Mouse (Mus musculus): ENCODE measurements around the gene Arf3. TPM values are rescaled to one million over a fixed set of nuclear protein-coding genes. Genes with fewer than 3 reads are reported as not detected.

Arf3 gene
- total and polyA plus RNA-seq, 3 experiments = 37.4 to 239 (median 140) TPM

DNA sequence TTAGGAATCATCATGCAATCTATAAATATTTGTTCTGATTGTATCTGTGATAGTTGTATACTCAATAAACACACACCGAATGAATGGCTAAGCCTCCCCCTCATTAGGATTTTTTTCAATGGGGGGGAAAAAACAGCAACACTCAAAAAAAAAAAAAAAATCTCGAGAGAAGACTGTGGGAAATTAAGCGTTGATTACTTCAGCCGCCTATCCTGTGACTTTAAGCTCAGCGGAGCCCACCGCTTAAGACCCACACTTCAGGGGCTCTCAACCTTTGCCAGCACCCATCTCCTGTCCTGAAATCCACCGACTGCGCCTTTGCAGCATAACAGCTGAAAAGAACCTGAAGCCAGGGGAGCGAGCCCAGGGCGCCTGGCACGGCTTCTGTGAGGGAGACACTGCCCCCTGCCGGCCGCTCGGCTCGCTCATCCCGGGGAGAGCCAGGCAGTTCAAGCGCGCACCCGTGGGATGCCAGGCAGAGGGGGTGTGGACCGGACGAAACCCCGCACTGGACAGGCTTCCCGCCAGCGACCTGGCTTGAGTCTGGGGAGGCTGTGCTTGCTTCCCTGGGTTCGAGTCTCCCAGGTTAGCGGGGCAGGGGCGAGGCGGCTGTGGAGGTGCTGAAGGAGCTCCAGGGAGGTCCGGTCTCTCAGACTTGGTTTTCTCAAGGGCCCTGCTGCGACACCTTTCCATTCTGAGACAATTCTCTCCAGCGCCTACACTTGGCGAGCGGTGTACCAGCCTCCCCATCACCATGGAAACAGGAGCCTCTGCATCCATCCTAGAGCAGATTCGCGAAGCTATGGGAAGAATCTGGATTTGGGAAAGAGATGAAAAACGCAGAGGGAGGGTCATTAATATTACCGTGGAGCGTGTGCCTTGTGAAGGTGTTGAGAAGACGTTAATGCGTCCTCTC lies 63.6 kb downstream of the Arf3 start:
- Histone ChIP-seq H3K4me3 (ENCODE audit: control insufficient read depth in 1 of 2, insufficient read depth in 1 of 2, low read depth in 2 of 2, low read length in 2 of 2) (peak overlapping the region in 1 of 2 experiments; percentile 34; a peak in 2 of 4 replicates), H3K9ac (ENCODE audit: control insufficient read depth, low read depth, low read length, poor library complexity, severe bottlenecking) (no peak overlapping the region), H3K79me2 (ENCODE audit: control insufficient read depth, insufficient read depth, low read length, poor library complexity) (no peaks in the 10 kb centered on the region), H3K27me3 (ENCODE audit: control insufficient read depth in 1 of 2, insufficient read depth in 2 of 2, low read length in 2 of 2) (peaks cover 8 to 19% of the 10 kb centered on the region in 2 experiments), H3K9me3 (replicated peaks; ENCODE audit: insufficient read depth, low read length) (no peaks in the 10 kb centered on the region), H3K27ac (ENCODE audit: control insufficient read depth, low read depth, low read length) (no peak overlapping the region), H3K36me3 (ENCODE audit: control insufficient read depth in 1 of 2, insufficient read depth in 2 of 2, low read length in 2 of 2) (no peaks in the 10 kb centered on the region), H3K4me1 (ENCODE audit: control insufficient read depth in 1 of 2, insufficient read depth in 2 of 2, low read length in 2 of 2) (no peaks in the 10 kb centered on the region; a peak in 1 of 4 replicates)
- TF ChIP-seq MAX (IDR thresholded peaks at IDR 0.05; ENCODE audit: low read length) (no peak), MYB (IDR thresholded peaks at IDR 0.05; ENCODE audit: low read depth, low read length) (no peak), RAD21 (IDR thresholded peaks at IDR 0.05; ENCODE audit: low read depth, low read length) (peak; percentile 83), ZC3H11A (IDR thresholded peaks at IDR 0.05; ENCODE audit: low read depth, low read length) (peak; percentile 90), SIN3A (IDR thresholded peaks at IDR 0.05; ENCODE audit: low read length) (peak; percentile 50; the same call in 1 of the 2 replicates), BHLHE40 (IDR thresholded peaks at IDR 0.05; ENCODE audit: borderline replicate concordance, low read depth, low read length) (0 out of 2 replicates have a peak, but pooled peaks have one; percentile 21), ZMIZ1 (IDR thresholded peaks at IDR 0.05; ENCODE audit: low read depth, low read length) (peak; percentile 35; the same call in 1 of the 2 replicates), UBTF (IDR thresholded peaks at IDR 0.05; ENCODE audit: borderline replicate concordance, insufficient read depth, low read depth, low read length) (0 out of 2 replicates have a peak, but pooled peaks have one; percentile 34), MAZ (IDR thresholded peaks at IDR 0.05; ENCODE audit: low read depth, low read length) (peak; percentile 59; the same call in 1 of the 2 replicates), SMC3 (IDR thresholded peaks at IDR 0.05; ENCODE audit: low read depth, low read length) (peak; percentile 98), ELF1 (IDR thresholded peaks at IDR 0.05; ENCODE audit: low read depth, low read length) (no peak), HCFC1 (IDR thresholded peaks at IDR 0.05; ENCODE audit: low read depth, low read length) (no peak), CTCF (IDR thresholded peaks at IDR 0.05 in 2 of 3, conservative IDR thresholded peaks at IDR 0.05 in 1 of 3; ENCODE audit: control insufficient read depth in 1 of 3, insufficient read depth in 1 of 3, low read depth in 2 of 3, low read length in 3 of 3, poor library complexity in 1 of 3, severe bottlenecking in 1 of 3) (peak in 2 of 3 experiments; percentile 79 to 99), MXI1 (IDR thresholded peaks at IDR 0.05; ENCODE audit: low read depth, low read length) (peak; percentile 42; the same call in 1 of the 2 replicates)
- peak; percentile 91 for DNase-seq (ENCODE audit: low read depth, low spot score)

DNA sequence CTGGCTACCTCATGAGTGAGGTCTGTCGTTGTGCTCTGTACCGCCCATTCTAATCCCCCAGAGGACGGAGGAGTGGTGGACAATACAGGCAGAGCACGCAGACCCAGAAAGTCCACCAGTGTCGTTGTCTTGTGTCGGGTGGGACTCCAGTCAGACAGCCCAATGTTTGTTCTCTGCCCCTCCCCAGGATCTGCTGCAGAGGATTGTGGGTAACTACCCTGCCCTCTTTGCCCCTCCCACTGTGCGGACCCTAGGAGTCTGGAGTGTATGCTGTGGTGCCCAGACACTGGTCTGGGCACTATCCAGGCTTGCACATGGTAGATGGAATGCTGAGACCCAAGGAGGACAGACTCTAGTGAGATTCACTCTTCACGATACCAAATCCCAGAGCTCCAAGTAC lies 66.8 kb downstream of the Arf3 start:
- Histone ChIP-seq H3K9me3 (replicated peaks; ENCODE audit: insufficient read depth, low read length) (no peaks in the 10 kb centered on the region), H3K27me3 (ENCODE audit: control insufficient read depth in 1 of 2, insufficient read depth in 2 of 2, low read length in 2 of 2) (peaks cover 6 to 11% of the 10 kb centered on the region in 2 experiments), H3K4me1 (ENCODE audit: control insufficient read depth in 1 of 2, insufficient read depth in 2 of 2, low read length in 2 of 2) (no peaks in the 10 kb centered on the region; a peak in 1 of 4 replicates), H3K4me3 (ENCODE audit: control insufficient read depth in 1 of 2, insufficient read depth in 1 of 2, low read depth in 2 of 2, low read length in 2 of 2) (no peak overlapping the region), H3K79me2 (ENCODE audit: control insufficient read depth, insufficient read depth, low read length, poor library complexity) (no peaks in the 10 kb centered on the region), H3K27ac (ENCODE audit: control insufficient read depth, low read depth, low read length) (no peak overlapping the region), H3K36me3 (ENCODE audit: control insufficient read depth in 1 of 2, insufficient read depth in 2 of 2, low read length in 2 of 2) (no peaks in the 10 kb centered on the region), H3K9ac (ENCODE audit: control insufficient read depth, low read depth, low read length, poor library complexity, severe bottlenecking) (no peak overlapping the region)
- DNase-seq (ENCODE audit: low read depth, low spot score) = no peak
- TF ChIP-seq GABPA (IDR thresholded peaks at IDR 0.05; ENCODE audit: low read depth, low read length) (no peak), HCFC1 (IDR thresholded peaks at IDR 0.05; ENCODE audit: low read depth, low read length) (no peak)

Measured in MEL (cell line).